Mouse (Mus musculus): ENCODE data around the gene Olfr893. TPM values are rescaled to one million over a fixed set of nuclear protein-coding genes. Genes with fewer than 3 reads are reported as not detected.

Gene Olfr893
- total and polyA plus RNA-seq, 3 experiments, result not detected

Other genes starting within 250 kb of the Olfr893 start
- not detected in 2 replicates for gene Olfr881, start 216.5 kb upstream of the Olfr893 start, total RNA-seq (2012; rRNA removed)
- gene Olfr881, start 216.5 kb upstream of the Olfr893 start, total RNA-seq (2014; rRNA removed), result not detected in 2 replicates
- not detected in 2 replicates for gene Olfr881, start 216.5 kb upstream of the Olfr893 start, polyA plus RNA-seq (2012; ENCODE audit: insufficient read length, low read depth)
- not detected in 2 replicates for gene Olfr883, start 182.6 kb upstream of the Olfr893 start, total RNA-seq (2012; rRNA removed)
- gene Olfr883, start 182.6 kb upstream of the Olfr893 start, total RNA-seq (2014; rRNA removed), result not detected in 2 replicates
- not detected in 2 replicates for gene Olfr883, start 182.6 kb upstream of the Olfr893 start, polyA plus RNA-seq (2012; ENCODE audit: insufficient read length, low read depth)
- gene Olfr884, start 161.8 kb upstream of the Olfr893 start, total RNA-seq (2012; rRNA removed), result not detected in 2 replicates
- gene Olfr884, start 161.8 kb upstream of the Olfr893 start, total RNA-seq (2014; rRNA removed), result not detected in 2 replicates
- gene Olfr884, start 161.8 kb upstream of the Olfr893 start, polyA plus RNA-seq (2012; ENCODE audit: insufficient read length, low read depth), result not detected in 2 replicates
- not detected in 2 replicates for gene Olfr885, start 147.0 kb upstream of the Olfr893 start, total RNA-seq (2012; rRNA removed)
- gene Olfr885, start 147.0 kb upstream of the Olfr893 start, total RNA-seq (2014; rRNA removed), result not detected in 2 replicates
- not detected in 2 replicates for gene Olfr885, start 147.0 kb upstream of the Olfr893 start, polyA plus RNA-seq (2012; ENCODE audit: insufficient read length, low read depth)
- gene Olfr887, start 124.3 kb upstream of the Olfr893 start, total RNA-seq (2012; rRNA removed), result not detected in 2 replicates
- gene Olfr887, start 124.3 kb upstream of the Olfr893 start, total RNA-seq (2014; rRNA removed), result not detected in 2 replicates
- gene Olfr887, start 124.3 kb upstream of the Olfr893 start, polyA plus RNA-seq (2012; ENCODE audit: insufficient read length, low read depth), result not detected in 2 replicates
- gene Olfr888, start 100.2 kb upstream of the Olfr893 start, total RNA-seq (2012; rRNA removed), result not detected in 2 replicates
- gene Olfr888, start 100.2 kb upstream of the Olfr893 start, total RNA-seq (2014; rRNA removed), result not detected in 2 replicates
- gene Olfr888, start 100.2 kb upstream of the Olfr893 start, polyA plus RNA-seq (2012; ENCODE audit: insufficient read length, low read depth), result not detected in 2 replicates
- gene Olfr889, start 93.2 kb upstream of the Olfr893 start, total RNA-seq (2012; rRNA removed), result 0.04 and 0.21 TPM in 2 replicates
- 0.04 TPM in 1 of 2 replicates, not detected in the other for gene Olfr889, start 93.2 kb upstream of the Olfr893 start, total RNA-seq (2014; rRNA removed)
- gene Olfr889, start 93.2 kb upstream of the Olfr893 start, polyA plus RNA-seq (2012; ENCODE audit: insufficient read length, low read depth), result 0.22 and 0.27 TPM in 2 replicates
- gene Olfr890, start 65.8 kb upstream of the Olfr893 start, total RNA-seq (2012; rRNA removed), result not detected in 2 replicates
- not detected in 2 replicates for gene Olfr890, start 65.8 kb upstream of the Olfr893 start, total RNA-seq (2014; rRNA removed)
- gene Olfr890, start 65.8 kb upstream of the Olfr893 start, polyA plus RNA-seq (2012; ENCODE audit: insufficient read length, low read depth), result not detected in 2 replicates
- not detected in 2 replicates for gene Olfr891, start 27.5 kb upstream of the Olfr893 start, total RNA-seq (2012; rRNA removed)
- not detected in 2 replicates for gene Olfr891, start 27.5 kb upstream of the Olfr893 start, total RNA-seq (2014; rRNA removed)
- gene Olfr891, start 27.5 kb upstream of the Olfr893 start, polyA plus RNA-seq (2012; ENCODE audit: insufficient read length, low read depth), result not detected in 2 replicates
- gene Olfr894, start 9.7 kb downstream of the Olfr893 start, total RNA-seq (2012; rRNA removed), result not detected in 2 replicates
- not detected in 2 replicates for gene Olfr894, start 9.7 kb downstream of the Olfr893 start, total RNA-seq (2014; rRNA removed)
- not detected in 2 replicates for gene Olfr894, start 9.7 kb downstream of the Olfr893 start, polyA plus RNA-seq (2012; ENCODE audit: insufficient read length, low read depth)
- gene Olfr143, start 44.4 kb downstream of the Olfr893 start, total RNA-seq (2012; rRNA removed), result not detected in 2 replicates
- not detected in 2 replicates for gene Olfr143, start 44.4 kb downstream of the Olfr893 start, total RNA-seq (2014; rRNA removed)
- not detected in 2 replicates for gene Olfr143, start 44.4 kb downstream of the Olfr893 start, polyA plus RNA-seq (2012; ENCODE audit: insufficient read length, low read depth)
- gene Olfr895, start 59.5 kb downstream of the Olfr893 start, total RNA-seq (2012; rRNA removed), result not detected in 2 replicates
- not detected in 2 replicates for gene Olfr895, start 59.5 kb downstream of the Olfr893 start, total RNA-seq (2014; rRNA removed)
- gene Olfr895, start 59.5 kb downstream of the Olfr893 start, polyA plus RNA-seq (2012; ENCODE audit: insufficient read length, low read depth), result not detected in 2 replicates
- gene Olfr896-ps1, start 82.7 kb downstream of the Olfr893 start, total RNA-seq (2012; rRNA removed), result not detected in 2 replicates
- gene Olfr896-ps1, start 82.7 kb downstream of the Olfr893 start, total RNA-seq (2014; rRNA removed), result not detected in 2 replicates
- gene Olfr896-ps1, start 82.7 kb downstream of the Olfr893 start, polyA plus RNA-seq (2012; ENCODE audit: insufficient read length, low read depth), result not detected in 2 replicates
- not detected in 2 replicates for gene Olfr25, start 120.7 kb downstream of the Olfr893 start, total RNA-seq (2012; rRNA removed)
- gene Olfr25, start 120.7 kb downstream of the Olfr893 start, total RNA-seq (2014; rRNA removed), result not detected in 2 replicates
- gene Olfr25, start 120.7 kb downstream of the Olfr893 start, polyA plus RNA-seq (2012; ENCODE audit: insufficient read length, low read depth), result not detected in 2 replicates
- not detected in 2 replicates for gene Olfr898, start 140.0 kb downstream of the Olfr893 start, total RNA-seq (2012; rRNA removed)
- not detected in 2 replicates for gene Olfr898, start 140.0 kb downstream of the Olfr893 start, total RNA-seq (2014; rRNA removed)
- gene Olfr898, start 140.0 kb downstream of the Olfr893 start, polyA plus RNA-seq (2012; ENCODE audit: insufficient read length, low read depth), result not detected in 2 replicates
- not detected in 2 replicates for gene Olfr250, start 158.5 kb downstream of the Olfr893 start, total RNA-seq (2012; rRNA removed)
- gene Olfr250, start 158.5 kb downstream of the Olfr893 start, total RNA-seq (2014; rRNA removed), result not detected in 2 replicates
- not detected in 2 replicates for gene Olfr250, start 158.5 kb downstream of the Olfr893 start, polyA plus RNA-seq (2012; ENCODE audit: insufficient read length, low read depth)
- not detected in 2 replicates for gene Olfr251, start 168.7 kb downstream of the Olfr893 start, total RNA-seq (2012; rRNA removed)
- gene Olfr251, start 168.7 kb downstream of the Olfr893 start, total RNA-seq (2014; rRNA removed), result not detected in 2 replicates
- gene Olfr251, start 168.7 kb downstream of the Olfr893 start, polyA plus RNA-seq (2012; ENCODE audit: insufficient read length, low read depth), result not detected in 2 replicates
- gene Olfr147, start 193.3 kb downstream of the Olfr893 start, total RNA-seq (2012; rRNA removed), result not detected in 2 replicates
- gene Olfr147, start 193.3 kb downstream of the Olfr893 start, total RNA-seq (2014; rRNA removed), result not detected in 2 replicates
- not detected in 2 replicates for gene Olfr147, start 193.3 kb downstream of the Olfr893 start, polyA plus RNA-seq (2012; ENCODE audit: insufficient read length, low read depth)
- not detected in 2 replicates for gene Olfr901, start 221.1 kb downstream of the Olfr893 start, total RNA-seq (2012; rRNA removed)
- gene Olfr901, start 221.1 kb downstream of the Olfr893 start, total RNA-seq (2014; rRNA removed), result not detected in 2 replicates
- not detected in 2 replicates for gene Olfr901, start 221.1 kb downstream of the Olfr893 start, polyA plus RNA-seq (2012; ENCODE audit: insufficient read length, low read depth)
- not detected in 2 replicates for gene Olfr902, start 239.3 kb downstream of the Olfr893 start, total RNA-seq (2012; rRNA removed)
- gene Olfr902, start 239.3 kb downstream of the Olfr893 start, total RNA-seq (2014; rRNA removed), result not detected in 2 replicates
- gene Olfr902, start 239.3 kb downstream of the Olfr893 start, polyA plus RNA-seq (2012; ENCODE audit: insufficient read length, low read depth), result not detected in 2 replicates